Mouse (Mus musculus): ENCODE measurements around the gene Olfr467.
"Not testable (repeated sequence)": the region's sequence is repeated elsewhere in the genome, so short reads cannot be mapped to it uniquely, and the experiment has no call there.

Gene Olfr467

DNA sequence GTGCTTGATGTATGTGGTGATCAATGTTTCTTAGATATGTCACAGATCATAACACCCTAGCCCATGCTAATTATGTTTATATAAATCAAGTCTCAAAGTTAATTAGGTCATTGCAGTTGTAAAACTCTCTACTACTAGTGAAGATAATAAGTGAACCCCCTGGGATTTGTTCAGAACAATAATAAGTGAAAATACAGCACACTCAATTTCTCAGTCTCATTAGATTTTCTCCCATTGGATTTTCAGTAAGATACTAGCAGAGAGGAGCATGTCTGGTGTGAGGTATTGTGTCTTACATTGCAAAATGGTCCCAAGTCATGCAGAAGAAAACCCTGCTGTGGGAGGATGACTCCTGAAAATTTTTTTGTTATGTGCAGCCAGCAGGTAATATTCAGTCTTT is at the start of gene Olfr467:
Gene Olfr467, plus strand, starts transcription at position 301 of the 400 bp plus-strand sequence.
- DNase-seq (ENCODE audit: extremely low spot score): no peak

DNA sequence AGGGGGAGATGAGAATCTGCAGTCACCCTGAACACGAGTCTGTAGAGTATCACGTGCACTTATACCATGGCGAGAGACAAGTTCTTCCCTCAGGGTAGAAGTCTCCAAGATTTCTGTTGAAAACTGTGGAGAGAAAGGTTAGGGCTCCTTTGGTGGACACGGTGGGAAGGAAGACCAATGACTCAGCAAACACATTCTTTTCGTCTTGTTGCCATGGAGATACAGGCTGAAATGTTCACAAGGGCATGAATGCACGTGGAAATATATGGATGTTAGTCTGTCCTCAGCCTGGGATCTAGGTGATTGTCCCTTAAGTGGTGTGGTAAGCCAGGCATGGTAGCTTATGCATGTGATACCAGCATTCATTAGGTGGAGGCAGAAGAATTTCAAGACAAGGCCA is 41.3 kb upstream of the Olfr467 start:
- DNase-seq (ENCODE audit: extremely low spot score): no peak

DNA sequence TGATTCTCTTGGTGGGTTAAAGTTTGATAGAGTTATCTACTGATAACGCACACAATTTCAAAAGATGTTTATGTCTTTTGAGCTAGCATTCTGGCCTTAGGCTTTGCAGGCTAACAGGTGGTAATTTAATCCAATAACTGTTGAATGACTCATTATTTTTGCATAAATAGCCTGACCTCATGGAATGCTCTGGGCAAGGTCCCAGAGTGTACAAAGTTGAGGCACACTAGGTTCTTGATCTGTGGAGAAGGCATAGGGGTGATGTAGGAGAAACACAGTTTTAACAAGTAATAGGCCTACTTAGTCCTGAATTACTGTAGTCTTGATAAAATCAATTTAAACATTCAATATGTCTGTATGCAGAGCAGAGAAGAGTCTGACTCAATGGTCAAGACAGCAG is 33.8 kb upstream of the Olfr467 start:
- DNase-seq (ENCODE audit: extremely low spot score): no peak

DNA sequence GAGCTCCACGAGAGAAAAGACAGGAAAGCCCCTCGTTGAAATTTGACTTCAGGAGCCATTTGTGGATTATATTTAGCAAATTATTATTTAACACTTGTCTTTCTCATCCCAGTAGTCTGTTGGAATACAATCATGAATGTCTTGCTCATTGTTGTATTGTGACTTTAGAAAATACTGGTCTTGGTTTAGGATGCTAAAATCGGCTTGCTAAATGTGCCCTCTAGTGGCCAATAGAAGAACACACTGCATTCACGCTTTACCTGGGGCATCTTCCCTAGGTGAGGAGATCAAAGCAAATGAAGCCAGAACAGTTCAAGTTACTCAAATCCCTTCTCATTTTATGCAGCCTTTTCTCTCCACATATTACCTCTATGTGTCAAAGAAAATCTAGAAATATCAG is 32.5 kb upstream of the Olfr467 start:
- DNase-seq (ENCODE audit: extremely low spot score): no peak

DNA sequence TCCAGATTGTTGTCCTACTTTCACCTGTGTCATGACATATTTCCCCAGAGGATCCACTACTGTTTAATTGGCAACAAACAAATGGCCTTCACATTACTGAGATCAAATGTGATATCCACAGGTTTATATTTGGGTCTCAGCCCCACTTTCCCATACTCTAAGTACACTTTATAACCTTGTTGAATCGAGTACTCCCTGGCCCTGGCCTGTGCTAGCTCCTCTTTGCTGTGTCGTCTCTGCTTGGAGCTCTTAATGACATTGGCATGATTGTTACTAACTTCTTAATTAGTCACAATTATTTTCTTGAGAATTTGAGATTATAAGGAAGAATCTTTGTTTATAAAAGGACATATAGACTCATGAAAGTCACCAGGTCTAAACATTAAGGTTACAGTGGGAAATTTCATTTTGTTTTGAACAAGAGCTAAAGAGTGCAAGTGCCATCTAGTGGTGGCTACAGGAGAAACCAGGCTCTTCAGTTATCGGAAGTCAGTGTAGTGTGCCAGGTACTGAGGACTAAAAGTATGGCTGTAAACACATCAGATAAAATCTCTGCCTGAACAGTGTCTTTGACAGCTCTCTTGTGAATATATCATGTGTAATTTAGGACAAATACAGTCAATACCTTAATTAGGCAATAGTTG is 24.0 kb upstream of the Olfr467 start:
- DNase-seq (ENCODE audit: extremely low spot score): peak; percentile 10

DNA sequence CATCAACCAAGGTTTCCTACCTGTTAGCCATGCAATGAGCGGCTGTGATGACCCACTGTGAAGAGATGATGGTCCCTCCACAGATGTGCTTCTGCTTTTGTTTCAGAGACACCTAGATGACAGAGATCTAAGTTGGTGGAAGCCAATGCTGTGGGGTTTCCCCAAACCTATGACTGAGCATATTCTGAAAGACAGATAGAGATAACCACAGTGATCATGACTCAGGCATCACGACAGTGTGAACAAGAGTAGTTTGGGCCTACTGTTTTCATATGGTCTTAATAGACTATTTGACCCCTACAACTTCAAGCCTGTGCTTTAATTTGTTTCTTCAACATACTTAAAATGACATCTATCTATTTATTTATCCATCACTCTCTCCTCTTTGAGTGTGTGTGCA is 15.6 kb upstream of the Olfr467 start:
- DNase-seq (ENCODE audit: extremely low spot score): no peak

DNA sequence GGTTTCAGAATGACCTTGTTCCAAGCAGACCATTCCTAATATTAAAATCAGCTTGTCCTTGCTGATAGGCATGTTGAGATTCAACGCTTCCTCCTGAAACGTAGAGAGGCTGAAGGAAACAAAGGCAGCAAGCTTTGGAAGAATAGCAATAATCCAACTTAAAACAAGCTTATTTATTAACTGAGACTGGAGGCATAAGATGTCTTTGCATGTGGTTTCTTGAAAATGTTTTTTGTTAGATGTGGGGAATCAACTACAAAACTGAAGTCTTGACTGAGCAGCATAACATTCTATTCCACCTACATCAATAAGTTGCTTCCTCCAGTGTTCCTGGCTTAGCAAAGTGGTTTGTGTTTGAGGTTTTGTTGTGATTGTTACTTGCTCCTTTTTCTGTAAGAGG is 11.0 kb upstream of the Olfr467 start, which contains the start of gene Ovch2:
Gene Ovch2, minus strand, starts transcription at position 101 of the 400 bp plus-strand sequence.
- DNase-seq (ENCODE audit: extremely low spot score): no peak

DNA sequence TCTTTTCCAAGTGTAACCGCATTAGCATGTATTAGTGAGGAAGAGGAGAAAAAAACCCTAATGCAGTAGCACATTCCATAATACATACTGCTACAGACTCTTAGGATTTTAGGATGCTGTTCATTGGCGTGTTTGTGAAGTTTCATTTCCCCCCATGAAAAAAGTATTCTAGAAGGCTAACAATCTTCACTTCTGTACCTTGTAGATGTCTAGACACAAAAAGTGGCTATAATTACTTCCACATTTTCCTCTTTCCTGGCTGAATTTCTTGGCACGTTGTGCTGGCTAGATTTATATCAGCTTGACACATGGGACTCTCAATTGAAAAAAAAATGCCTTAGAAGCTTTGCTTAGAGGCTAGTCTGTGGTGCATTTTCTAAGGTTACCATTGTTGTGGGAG is 9.9 kb upstream of the Olfr467 start:
- no peak for DNase-seq (ENCODE audit: extremely low spot score)

DNA sequence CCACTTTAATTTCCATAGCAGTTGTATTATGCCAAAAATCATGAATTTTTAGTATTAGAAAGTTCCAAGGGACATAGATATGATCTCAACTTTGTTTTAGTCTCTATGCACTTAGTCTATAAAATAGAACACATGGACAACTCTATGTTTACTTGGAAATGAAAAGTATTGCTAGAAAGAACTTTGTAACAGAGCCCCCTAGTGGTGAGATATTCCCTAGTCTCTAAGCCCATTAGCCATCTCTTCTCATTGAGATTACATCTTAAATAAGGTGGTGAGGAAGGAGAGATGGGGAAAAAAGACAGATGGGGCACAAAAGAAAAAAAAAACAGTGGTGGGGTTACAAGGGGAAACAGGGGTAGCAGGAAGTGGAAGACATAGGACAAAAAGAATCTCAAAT is 7.4 kb downstream of the Olfr467 start:
- no peak for DNase-seq (ENCODE audit: extremely low spot score)

DNA sequence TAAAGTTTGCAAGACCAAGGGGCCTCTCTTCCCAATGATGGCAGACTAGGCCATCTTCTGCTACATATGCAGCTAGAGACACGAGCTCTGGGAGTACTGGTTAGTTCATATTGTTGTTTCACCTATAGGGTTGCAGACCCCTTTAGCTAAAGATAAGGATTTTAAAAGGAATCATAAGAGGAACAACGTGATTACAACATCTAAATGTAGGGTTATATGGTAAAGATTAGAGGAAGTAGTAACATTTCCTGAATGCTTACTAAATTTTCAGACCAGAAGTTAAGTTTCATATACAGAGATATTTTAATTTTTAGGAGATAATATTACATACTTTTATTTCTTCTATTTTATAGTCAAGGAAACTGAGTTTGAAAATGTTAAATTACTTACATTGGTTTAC is 11.8 kb downstream of the Olfr467 start:
- not testable (repeated sequence) for DNase-seq (ENCODE audit: extremely low spot score)

DNA sequence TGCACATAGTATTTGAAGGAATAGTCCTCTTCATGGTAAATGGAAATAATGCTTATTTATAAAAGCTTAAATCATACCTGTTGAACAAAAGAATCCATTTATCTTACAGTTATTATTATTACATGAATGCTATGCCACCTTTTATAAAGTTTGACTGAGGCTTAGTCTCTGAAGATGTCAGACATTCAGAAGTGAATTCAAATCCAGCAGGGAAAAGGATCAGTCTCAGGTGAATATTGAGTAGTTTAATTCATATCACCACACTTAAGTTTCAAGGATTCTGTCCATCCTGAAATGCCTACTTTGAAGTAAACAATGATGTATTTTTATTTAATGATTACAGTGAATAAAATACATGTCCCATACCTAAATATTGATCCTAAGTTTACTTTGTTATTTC is 13.4 kb downstream of the Olfr467 start, which contains the start of gene Olfr469:
Gene Olfr469, minus strand, starts transcription at position 101 of the 400 bp plus-strand sequence.
- not testable (repeated sequence) for DNase-seq (ENCODE audit: extremely low spot score)

DNA sequence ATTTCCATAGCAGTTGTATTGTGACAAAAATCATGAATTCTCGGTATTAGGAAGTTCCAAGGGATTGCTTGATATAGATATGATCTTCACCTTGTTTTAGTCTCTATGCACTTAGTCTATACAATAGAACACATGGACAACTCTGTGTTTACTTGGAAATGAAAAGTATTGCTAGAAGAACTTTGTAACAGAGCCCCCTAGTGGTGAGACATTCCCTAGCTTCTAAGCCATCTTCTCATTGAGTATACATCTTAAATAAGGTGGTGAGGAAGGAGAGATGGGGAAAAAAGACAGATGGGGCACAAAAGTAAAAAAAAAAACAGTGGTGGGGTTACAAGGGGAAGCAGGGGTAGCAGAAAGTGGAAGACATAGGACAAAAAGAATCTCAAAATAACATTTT is 29.7 kb downstream of the Olfr467 start:
- DNase-seq (ENCODE audit: extremely low spot score): peak; percentile 14

DNA sequence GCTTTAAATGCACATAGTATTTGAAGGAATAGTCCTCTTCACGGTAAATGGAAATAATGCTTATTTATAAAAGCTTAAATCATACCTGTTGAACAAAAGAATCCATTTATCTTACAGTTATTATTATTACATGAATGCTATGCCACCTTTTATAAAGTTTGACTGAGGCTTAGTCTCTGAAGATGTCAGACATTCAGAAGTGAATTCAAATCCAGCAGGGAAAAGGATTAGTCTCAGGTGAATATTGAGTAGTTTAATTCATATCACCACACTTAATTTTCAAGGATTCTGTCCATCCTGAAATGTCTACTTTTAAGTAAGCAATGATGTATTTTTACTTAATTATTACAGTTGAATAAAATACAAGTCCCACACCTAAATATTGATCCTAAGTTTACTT is 35.3 kb downstream of the Olfr467 start, which contains the start of gene Olfr470:
Gene Olfr470, minus strand, starts transcription at position 101 of the 400 bp plus-strand sequence.
- DNase-seq (ENCODE audit: extremely low spot score): not testable (repeated sequence)

Data from embryo, embryonic 9.5 days (tissue).